ENCODE assay signal across 8 mouse cellular contexts in the genomic region with DNA sequence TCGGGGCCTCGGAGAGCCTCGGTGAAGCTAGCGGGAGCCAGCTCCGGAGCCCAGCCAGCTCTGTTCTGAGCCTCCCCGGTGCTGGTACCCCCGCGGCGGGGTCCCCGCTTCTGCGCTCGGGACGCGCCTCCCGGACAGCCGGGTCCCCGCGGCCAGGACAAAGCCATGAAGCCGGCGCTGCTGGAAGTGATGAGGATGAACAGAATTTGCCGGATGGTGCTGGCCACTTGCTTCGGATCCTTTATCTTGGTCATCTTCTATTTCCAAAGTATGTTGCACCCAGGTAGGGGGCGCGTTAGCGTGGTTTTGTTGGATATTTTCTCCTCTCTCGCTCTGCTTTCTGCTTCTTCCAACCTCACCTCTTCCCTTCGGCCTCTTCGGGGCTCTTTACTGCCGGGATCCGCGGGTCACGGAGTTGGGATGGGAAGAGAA. TPM values are rescaled to one million over a fixed set of nuclear protein-coding genes. Genes with fewer than 3 reads are reported as not detected.
A peak's percentile ranks its signal among the peaks of the same experiment; 100 is the strongest.
DNase-seq lines count a peak whose midpoint lies in the region; ATAC-seq and TF ChIP-seq lines count a peak whose summit lies in the region.

No protein-coding gene starts in this region.

- peak overlapping the region; percentile 70 for H3K4me2 ChIP-seq in kidney, embryonic 15.5 days
- H3K4me2 ChIP-seq in liver, embryonic 11.5 days, result peak overlapping the region; percentile 85
- peak overlapping the region; percentile 82 for H3K4me2 ChIP-seq in neural tube, embryonic 12.5 days (replicated peaks)

- peaks cover 51% of the 10 kb centered on the region for H3K4me1 ChIP-seq in kidney, embryonic 15.5 days
- H3K4me1 ChIP-seq in liver, embryonic 11.5 days (replicated peaks; ENCODE audit: control insufficient read depth, insufficient read depth, low read length), result peaks cover 35% of the 10 kb centered on the region
- peaks cover 35% of the 10 kb centered on the region for H3K4me1 ChIP-seq in neural tube, embryonic 12.5 days
- H3K4me1 ChIP-seq in thymus, adult 2 months (replicated peaks; ENCODE audit: control insufficient read depth, insufficient read depth, low read length), result peaks cover 18% of the 10 kb centered on the region

- H3K27ac ChIP-seq in kidney, embryonic 15.5 days, result peak overlapping the region; percentile 95
- H3K27ac ChIP-seq in liver, embryonic 11.5 days (ENCODE audit: low read depth, low read length), result peak overlapping the region; percentile 32
- H3K27ac ChIP-seq in neural tube, embryonic 12.5 days, result peak overlapping the region; percentile 64
- H3K27ac ChIP-seq in thymus, adult 2 months (ENCODE audit: control insufficient read depth, insufficient read depth, low read length), result no peak overlapping the region

- peak; percentile 1; the same call in 1 of the 2 replicates for ATAC-seq in kidney, embryonic 15.5 days (replicated peaks; ENCODE audit: low FRiP score)
- peak; percentile 21; the same call in 1 of the 2 replicates for ATAC-seq in liver, embryonic 11.5 days (replicated peaks; ENCODE audit: low FRiP score)
- peak; percentile 12 for ATAC-seq in neural tube, embryonic 12.5 days (ENCODE audit: low FRiP score, low read depth)

- peak; percentile 28; the same call in 1 of the 2 replicates for TF ChIP-seq CTCF in thymus, adult 2 months (IDR thresholded peaks at IDR 0.05; ENCODE audit: borderline replicate concordance, control insufficient read depth, extremely low read depth, insufficient read depth, low read length, poor library complexity)

- no peaks in the 10 kb centered on the region for H3K9me3 ChIP-seq in kidney, embryonic 15.5 days (replicated peaks)
- no peaks in the 10 kb centered on the region for H3K9me3 ChIP-seq in liver, embryonic 11.5 days (ENCODE audit: control insufficient read depth, low read length)
- H3K9me3 ChIP-seq in neural tube, embryonic 12.5 days, result no peaks in the 10 kb centered on the region

- no peaks in the 10 kb centered on the region for H3K36me3 ChIP-seq in kidney, embryonic 15.5 days
- H3K36me3 ChIP-seq in liver, embryonic 11.5 days (ENCODE audit: control insufficient read depth, insufficient read depth, low read length), result no peaks in the 10 kb centered on the region
- H3K36me3 ChIP-seq in neural tube, embryonic 12.5 days, result no peaks in the 10 kb centered on the region
- H3K36me3 ChIP-seq in thymus, adult 2 months (ENCODE audit: control insufficient read depth, insufficient read depth, low read length), result no peaks in the 10 kb centered on the region

- under 1% methylated on average over 32 of the region's 32 CpGs for WGBS in kidney, embryonic 15.5 days
- WGBS in liver, embryonic 11.5 days, result under 1% methylated on average over 32 of the region's 32 CpGs
- under 1% methylated on average over 32 of the region's 32 CpGs for WGBS in neural tube, embryonic 12.5 days
- WGBS in thymus, adult 2 months, result under 1% methylated on average over 32 of the region's 32 CpGs

- H3K4me3 ChIP-seq in kidney, embryonic 15.5 days (replicated peaks), result peak overlapping the region; percentile 80
- H3K4me3 ChIP-seq in liver, embryonic 11.5 days (ENCODE audit: low read depth, low read length), result peak overlapping the region; percentile 70
- peak overlapping the region; percentile 78 for H3K4me3 ChIP-seq in neural tube, embryonic 12.5 days
- H3K4me3 ChIP-seq in thymus, adult 2 months (ENCODE audit: control insufficient read depth, insufficient read depth, low read length), result peak overlapping the region; percentile 61

- peak; percentile 40 for DNase-seq in urinary bladder, adult 2 months (ENCODE audit: low spot score)
- no peak for DNase-seq in urinary bladder, postnatal 4 days (ENCODE audit: low spot score in 2 of 2)
- DNase-seq in cerebellum, adult 9-10 months, result peak; percentile 69
- peak; percentile 64 to 67 for DNase-seq in frontal cortex, postnatal 36 days (ENCODE audit: low spot score in 2 of 2)
- no peak for DNase-seq in liver, embryonic 11.5 days (ENCODE audit: low spot score)
- peak; percentile 58 for DNase-seq in thymus, adult 2 months

- TF ChIP-seq POLR2A in thymus, adult 2 months (IDR thresholded peaks at IDR 0.05; ENCODE audit: control insufficient read depth, extremely low read depth, insufficient read depth, low read length, poor library complexity), result 0 out of 2 replicates have a peak, but pooled peaks have one; percentile 16

- H3K9ac ChIP-seq in kidney, embryonic 15.5 days, result peak overlapping the region; percentile 75
- peak overlapping the region; percentile 75 for H3K9ac ChIP-seq in liver, embryonic 11.5 days (ENCODE audit: low read depth, low read length)
- peak overlapping the region; percentile 83 for H3K9ac ChIP-seq in neural tube, embryonic 12.5 days

- peaks cover 16% of the 10 kb centered on the region for H3K27me3 ChIP-seq in kidney, embryonic 15.5 days
- H3K27me3 ChIP-seq in liver, embryonic 11.5 days (replicated peaks; ENCODE audit: control insufficient read depth, insufficient read depth, low read length), result peaks cover 20% of the 10 kb centered on the region
- H3K27me3 ChIP-seq in neural tube, embryonic 12.5 days (replicated peaks), result peaks cover 12% of the 10 kb centered on the region; the same call in 1 of the 2 replicates
- H3K27me3 ChIP-seq in thymus, adult 2 months (ENCODE audit: control insufficient read depth, insufficient read depth, low read length), result no peaks in the 10 kb centered on the region

RNA-seq across cellular contexts. Expression of a gene that starts 0.4 kb away (rescaled TPM):
- 6.1 and 8.2 TPM in 2 replicates for polyA plus RNA-seq in urinary bladder, adult 2 months (2012; rRNA removed)
- polyA plus RNA-seq in kidney, embryonic 15.5 days (2015; fragmentation: Nextera tagmentation; extraction: Ambion mirVana), result 3.8 and 4.7 TPM in 2 replicates
- polyA plus RNA-seq in liver, embryonic 11.5 days (2014; fragmentation: Nextera tagmentation; extraction: Ambion mirVana), result 2.9 and 3.1 TPM in 2 replicates
- 3.0 and 3.1 TPM in 2 replicates for polyA plus RNA-seq in neural tube, embryonic 12.5 days (2016; fragmentation: Nextera tagmentation; extraction: Ambion mirVana)
- 15.5 and 19.4 TPM in 2 replicates for polyA plus RNA-seq in thymus, adult 2 months (2012; rRNA removed)

Comparison
In these comparisons a context has a peak if more than half of its experiments do, and no peak if none do; other contexts are left out.
1. DNase-seq: peak in urinary bladder, adult 2 months (single experiment), cerebellum, adult 9-10 months (single experiment), frontal cortex, postnatal 36 days (2 of 2) and thymus, adult 2 months (single experiment); none in urinary bladder, postnatal 4 days (0 of 2) and liver, embryonic 11.5 days (single experiment).
2. Peak in every context shown above with its lines, with median percentiles within 50 percentile points of each other: ATAC-seq, H3K4me2 ChIP-seq, H3K4me3 ChIP-seq and H3K9ac ChIP-seq.